Mouse (Mus musculus) olfactory bulb, adult 2 months (tissue): ENCODE measurements around the gene Vasp.

ENCODE experiments used
- CTCF ChIP-seq: fragments of 200-500 bp; IDR thresholded peaks from 2 replicates; pipeline ENCODE4 v1.5.1; 2012; ENCODE audit warnings: low read depth, mild to moderate bottlenecking, low read length, moderate library complexity; ENCODE audit not compliant: insufficient read depth
- POLR2A ChIP-seq: fragments of 200-500 bp; IDR thresholded peaks from 2 replicates; pipeline ENCODE4 v1.6.1; 2012; ENCODE audit warnings: mild to moderate bottlenecking, low read depth, low read length, moderate library complexity; ENCODE audit not compliant: insufficient read depth

GRCm38 (mm10) chr7:19213385-19213784, 58.2 kb downstream of the Vasp start:
- TF ChIP-seq POLR2A (no peak), CTCF (no peak)
